Mouse (Mus musculus): ENCODE measurements around the gene Rpl10-ps3.

Rpl10-ps3 gene

DNA sequence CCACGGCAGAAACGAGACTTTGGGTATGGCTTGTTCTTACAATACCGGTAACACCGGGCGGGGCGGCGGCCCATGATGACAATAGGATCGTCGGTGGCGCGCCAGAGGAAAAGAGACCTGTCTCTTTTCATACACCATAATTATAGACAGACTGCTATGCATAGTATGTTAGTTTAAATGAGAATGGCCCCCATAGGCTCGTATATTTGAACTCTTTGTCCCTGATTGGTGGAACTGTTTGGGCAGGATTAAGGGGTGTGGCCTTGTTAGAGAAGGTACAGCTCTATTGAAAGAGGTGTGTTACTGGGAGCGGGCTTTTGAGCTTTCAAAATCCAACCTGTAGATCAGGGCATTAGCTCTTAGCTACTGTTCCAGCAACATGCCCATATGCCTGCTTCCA lies at the start of gene Rpl10-ps3:
Gene Rpl10-ps3 (minus strand): TSS at position 101 of the 400 bp plus-strand sequence.
- no peak for ATAC-seq (ENCODE audit: insufficient number of reproducible peaks, low FRiP score, low TSS enrichment)

DNA sequence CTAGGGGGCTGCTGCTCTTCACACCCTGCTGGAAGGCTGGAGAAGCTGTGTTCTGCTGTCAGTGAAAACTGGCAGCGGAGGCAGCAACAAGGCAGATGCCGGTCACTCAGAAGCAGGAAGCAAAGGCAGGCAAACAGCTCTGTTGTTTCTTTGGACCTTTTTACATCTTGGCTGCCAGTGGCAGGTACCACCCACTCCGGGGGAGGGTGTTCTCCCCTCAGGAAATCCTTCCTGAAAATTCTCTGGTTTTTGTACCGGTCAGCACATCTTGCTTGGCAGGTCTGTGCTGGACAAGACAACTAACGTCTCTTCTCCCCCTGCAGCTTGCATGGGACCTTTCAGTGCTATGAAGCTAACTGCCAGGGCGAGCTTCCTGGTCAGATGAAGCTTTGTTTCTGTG lies 30.8 kb upstream of the Rpl10-ps3 start:
- ATAC-seq (ENCODE audit: insufficient number of reproducible peaks, low FRiP score, low TSS enrichment): no peak

DNA sequence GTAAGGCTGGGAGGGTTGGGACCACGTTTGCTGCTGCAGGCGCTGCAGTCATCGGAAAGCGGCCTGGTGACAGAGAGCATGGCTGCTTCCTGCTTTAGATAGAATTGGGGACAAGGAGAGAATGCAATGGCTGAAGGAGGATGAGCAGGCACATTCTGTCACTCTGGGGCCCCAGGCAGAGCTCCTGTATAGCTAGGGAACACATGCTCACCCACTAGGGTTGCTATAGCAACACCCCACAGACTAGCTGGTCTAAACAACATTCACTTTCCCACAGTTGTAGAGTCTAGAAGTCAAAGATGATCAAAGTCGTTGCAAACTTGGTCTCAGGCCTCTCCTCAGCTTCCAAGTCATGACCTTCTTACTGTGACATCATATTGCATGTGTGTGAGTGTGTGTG lies 29.9 kb upstream of the Rpl10-ps3 start:
- no peak for ATAC-seq (ENCODE audit: insufficient number of reproducible peaks, low FRiP score, low TSS enrichment)

DNA sequence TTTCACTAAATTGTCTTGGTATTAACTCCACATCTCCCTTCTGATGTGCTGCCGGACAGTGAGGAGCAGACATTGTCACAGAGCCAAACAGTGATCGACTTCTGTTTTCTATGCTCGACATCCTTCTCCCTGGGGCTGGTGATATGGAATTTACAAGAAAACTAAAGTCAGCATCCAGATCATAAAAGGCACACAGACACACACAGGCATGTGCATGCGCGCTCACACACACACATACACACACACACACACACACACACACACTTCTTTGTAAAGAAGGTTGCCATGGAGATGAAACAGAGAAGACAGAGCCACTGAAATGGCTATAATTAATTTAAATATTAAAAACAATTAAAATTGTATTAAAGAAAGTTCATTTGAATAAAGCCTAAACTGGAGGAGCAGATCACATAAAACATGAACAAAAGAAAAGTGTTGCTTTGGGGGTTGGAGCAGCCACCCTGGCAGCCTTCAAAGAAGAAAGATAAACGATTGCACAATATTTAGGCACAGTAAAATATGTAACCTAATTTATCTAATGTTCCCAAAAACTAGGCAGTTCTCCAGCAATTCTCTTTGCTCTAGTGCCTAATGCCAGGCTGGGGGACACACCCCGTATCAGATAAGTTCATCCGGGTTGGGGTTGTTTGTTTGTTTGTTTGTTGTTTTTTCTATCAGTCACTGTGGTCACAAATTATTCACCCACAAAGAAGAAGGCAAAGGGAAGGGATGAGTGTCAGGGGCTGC lies 24.0 kb upstream of the Rpl10-ps3 start:
- ATAC-seq (ENCODE audit: insufficient number of reproducible peaks, low FRiP score, low TSS enrichment): no peak

DNA sequence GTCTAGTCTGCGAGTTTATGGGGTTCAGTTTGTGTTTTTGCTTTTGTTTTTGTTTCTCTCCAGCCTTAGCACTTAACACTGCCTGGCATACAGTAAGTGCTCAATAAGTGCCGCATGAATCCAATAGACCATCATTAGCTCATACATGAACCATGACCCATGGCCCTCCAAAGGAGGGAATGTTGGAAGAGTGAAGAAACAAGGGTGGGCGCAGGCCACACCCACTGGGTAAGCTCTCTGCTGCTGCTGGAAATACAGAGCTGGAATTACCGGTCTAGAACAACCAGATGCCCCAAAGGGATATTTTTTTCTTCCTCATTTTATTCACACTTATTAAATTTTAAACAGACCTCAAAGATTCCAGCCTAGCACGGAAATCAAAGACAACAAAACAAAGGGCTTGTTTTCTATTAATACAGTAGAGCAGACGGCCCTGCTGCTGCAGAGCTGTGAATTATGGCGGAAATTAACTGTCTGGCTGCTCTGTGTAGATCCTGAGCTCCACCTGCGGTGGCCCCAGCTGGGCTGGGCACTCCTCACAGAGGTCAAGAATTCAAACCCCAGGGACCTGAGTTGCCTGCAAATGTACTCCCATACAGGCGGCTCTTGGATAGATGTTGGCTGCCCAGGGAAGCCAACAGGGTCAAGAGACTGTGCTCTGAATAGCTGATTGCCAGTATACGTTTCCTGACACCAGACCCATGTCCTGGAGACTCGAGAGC lies 20.5 kb upstream of the Rpl10-ps3 start:
- ATAC-seq (ENCODE audit: insufficient number of reproducible peaks, low FRiP score, low TSS enrichment): no peak

DNA sequence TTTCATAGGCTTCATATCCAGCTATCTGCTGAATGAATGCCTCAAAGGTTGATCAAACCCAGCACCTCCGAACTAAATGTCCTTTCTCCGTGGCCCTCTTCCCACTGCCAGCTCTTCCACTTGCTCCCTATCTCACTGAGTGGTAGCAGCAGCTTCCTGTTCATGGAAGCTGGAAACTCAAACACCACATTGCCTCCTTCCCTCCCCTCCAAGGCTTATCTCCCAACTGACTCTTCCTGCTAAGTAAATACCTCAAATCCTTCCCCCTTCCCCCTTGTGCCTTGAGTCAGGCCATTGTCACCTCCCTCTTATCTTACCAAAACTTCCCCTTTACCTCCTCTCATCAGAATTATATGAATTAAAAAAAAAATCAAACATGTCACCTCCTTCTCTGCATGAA lies 19.2 kb upstream of the Rpl10-ps3 start:
- no peak for ATAC-seq (ENCODE audit: insufficient number of reproducible peaks, low FRiP score, low TSS enrichment)

DNA sequence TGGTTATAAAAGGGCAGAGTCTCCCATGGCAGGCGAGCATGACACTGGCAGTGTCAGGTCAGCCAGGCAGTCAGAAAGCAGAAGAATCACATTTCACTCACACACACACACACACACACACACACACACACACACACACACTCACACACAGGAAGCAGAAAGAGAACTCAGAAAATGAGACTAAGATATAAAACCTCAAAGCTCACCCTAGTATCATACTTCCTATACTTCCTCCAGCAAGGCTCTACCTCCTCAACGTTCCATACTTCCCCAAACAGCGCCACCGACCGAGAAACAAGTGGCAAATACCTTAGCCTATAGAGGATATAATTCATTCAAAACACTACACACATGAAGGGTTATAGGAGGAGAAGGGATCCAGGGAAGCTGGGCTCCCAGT lies 18.5 kb upstream of the Rpl10-ps3 start:
- no peak for ATAC-seq (ENCODE audit: insufficient number of reproducible peaks, low FRiP score, low TSS enrichment)

DNA sequence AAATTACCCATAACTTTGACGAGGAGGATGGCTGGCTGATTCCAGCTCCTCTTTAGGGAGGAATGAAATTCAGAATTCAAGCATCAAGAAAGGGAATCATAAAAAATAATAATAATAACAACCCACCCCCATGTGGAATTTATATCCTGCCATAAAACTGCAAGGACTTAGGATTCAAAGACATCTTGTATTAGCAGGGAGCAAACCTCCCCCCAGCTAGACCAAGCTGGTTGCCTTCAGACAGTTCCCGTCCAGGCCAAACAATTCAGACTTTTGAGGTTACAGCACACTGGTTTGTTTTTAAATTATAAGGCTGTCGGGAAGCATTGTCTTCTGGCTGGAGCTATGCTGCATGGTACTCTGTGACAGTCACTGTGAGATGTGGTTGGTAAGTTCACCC lies 17.8 kb upstream of the Rpl10-ps3 start:
- no peak for ATAC-seq (ENCODE audit: insufficient number of reproducible peaks, low FRiP score, low TSS enrichment)

DNA sequence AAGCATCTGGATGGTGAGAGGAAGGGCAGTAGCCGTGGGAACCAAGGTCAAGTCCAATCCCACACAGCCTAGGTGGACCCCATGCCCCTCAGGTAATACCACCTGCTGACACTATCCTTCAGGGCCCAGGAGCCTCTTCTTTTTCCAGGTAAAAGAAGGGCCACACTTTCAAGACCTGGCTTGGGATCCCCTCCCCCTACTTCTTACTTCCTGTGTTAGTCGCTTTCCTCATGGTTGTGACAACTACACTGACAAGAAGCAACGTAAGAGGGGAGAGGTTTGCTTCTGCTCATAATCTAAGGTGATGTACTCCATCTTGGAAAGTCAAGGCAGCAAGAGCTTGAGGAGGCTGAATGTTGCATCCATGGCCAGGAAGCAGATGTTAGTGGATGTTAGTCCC lies 15.6 kb upstream of the Rpl10-ps3 start:
- ATAC-seq (ENCODE audit: insufficient number of reproducible peaks, low FRiP score, low TSS enrichment): no peak

DNA sequence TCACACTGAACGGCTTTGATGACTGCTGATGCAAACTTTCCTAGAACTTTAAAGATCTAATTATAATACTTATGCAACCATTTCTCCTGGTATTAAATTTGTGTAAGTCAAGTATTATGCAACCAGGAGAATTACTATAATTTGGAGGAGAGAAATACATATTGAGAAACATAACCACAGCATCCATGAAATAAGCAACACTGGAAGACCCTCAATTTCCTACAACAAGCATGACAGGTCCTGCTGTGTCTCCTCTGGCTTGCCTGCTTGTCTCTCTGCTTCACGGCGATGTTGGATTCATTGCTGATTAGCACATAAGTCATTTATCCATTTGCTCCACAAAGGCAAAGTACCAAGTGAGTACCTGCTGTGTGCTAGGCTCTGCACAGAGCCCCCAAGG lies 12.6 kb upstream of the Rpl10-ps3 start:
- ATAC-seq (ENCODE audit: insufficient number of reproducible peaks, low FRiP score, low TSS enrichment): no peak

DNA sequence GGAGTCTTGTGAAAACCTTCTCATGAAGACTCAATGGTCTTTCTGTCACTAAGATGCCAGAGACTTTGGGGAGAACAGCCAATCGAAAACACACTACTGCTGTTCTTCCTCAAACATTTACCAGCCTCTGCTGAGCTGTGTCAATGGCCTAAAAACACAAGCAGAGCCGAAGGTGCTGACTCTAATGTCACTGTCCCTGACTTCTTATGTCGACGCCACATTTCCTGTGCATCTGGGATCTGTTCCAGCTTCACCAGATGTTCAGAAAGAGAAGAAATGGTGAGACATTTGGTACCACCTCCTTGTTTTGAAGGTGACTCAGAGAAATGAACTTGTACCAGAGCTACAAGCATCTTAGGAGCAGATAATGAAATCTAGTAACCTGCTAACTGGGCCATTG lies 7.0 kb upstream of the Rpl10-ps3 start:
- ATAC-seq (ENCODE audit: insufficient number of reproducible peaks, low FRiP score, low TSS enrichment): no peak

DNA sequence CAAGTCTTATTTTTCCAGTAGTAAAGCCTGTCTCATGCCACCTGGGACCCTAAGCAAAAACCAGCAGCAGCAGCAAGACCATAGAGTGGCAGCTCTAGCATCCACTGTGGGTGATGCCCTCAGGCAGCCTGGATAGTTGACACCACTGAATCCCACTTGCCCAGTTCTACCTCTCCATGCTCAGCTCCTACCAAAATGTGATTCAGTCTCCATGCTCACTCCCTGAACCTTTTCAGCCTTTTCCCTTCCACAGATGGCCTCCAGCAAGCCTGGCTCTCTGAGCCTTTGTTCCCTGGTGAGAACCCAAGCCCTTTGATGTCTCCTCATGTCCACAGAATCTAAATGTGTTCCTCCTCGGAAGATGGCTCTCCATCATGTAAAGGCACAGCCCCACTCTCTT lies 5.8 kb upstream of the Rpl10-ps3 start:
- ATAC-seq (ENCODE audit: insufficient number of reproducible peaks, low FRiP score, low TSS enrichment): no peak

DNA sequence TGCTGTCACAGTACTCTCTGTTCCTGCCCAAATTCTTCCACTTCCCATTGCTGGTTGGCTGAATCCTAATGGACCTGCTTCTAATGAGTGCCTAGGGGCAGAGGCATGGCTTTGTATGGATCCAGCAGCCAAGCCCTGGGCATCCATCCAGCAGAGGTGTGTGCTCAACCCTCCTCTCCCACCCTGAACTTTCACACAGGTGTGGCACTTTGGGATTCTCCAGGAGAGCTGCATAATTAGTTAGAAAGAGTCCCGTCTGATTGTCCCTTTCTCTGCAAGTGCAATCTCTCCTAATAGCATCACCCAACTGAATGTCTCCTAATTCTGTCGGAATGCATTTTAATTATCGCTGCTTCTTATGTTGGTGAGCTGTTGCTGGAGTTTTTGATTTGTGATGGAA lies 4.4 kb upstream of the Rpl10-ps3 start:
- no peak for ATAC-seq (ENCODE audit: insufficient number of reproducible peaks, low FRiP score, low TSS enrichment)

DNA sequence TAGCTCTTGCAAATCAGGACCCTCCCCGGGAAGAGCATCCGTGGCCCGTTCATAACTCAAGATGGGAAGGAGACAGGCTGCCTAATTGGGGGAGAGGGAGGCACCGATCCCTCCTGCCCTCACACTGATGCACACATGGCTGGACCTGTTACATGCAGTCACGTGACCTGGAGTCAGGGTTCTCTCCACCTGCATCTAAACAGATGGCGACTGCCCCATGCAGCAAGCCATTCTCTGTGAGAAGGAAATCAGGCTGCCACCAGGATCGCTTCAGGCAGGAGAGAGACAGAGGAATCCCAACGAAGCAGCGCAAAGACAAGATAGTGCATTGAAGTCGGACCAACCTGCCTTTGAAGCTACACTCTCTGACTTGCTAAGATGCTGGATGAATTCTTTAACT lies 3.5 kb upstream of the Rpl10-ps3 start:
- no peak; the same call in 1 of the 2 replicates for ATAC-seq (ENCODE audit: insufficient number of reproducible peaks, low FRiP score, low TSS enrichment)

DNA sequence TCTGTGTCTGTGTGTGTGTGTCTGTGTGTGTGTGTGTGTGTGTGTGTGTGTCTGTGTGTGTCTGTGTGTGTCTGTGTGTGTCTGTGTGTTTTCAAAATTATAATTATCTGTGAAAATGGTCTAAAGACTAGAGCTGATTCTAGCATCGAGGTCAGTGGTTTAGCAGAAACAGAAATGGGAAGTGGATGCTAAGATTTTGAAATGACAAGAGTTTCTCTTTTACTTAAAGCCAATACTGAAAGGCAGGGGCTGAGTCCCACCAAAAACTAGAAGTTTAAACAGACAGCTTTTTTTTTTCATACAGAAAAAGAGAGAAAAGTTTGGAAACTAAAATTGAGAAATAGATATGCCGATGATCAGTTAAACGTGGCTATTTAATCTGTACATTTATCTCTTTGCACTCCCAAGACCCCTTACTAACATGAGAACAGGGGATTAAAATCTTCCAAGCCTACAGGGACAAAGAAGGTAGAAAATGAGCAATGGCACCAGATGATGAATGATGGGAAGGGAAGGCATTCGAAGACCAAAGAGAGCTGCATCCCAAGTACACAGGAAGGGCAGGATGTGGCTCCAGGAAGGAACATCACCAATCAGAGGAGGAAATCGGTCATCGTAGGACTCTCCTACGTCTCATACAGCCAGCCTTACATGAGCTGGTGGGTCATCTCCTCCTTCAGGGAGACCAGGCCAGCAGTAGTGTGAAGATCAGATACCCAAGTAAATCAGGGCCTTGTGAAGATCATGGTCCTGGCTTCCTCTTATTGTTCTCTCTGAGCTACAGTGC lies 9.0 kb downstream of the Rpl10-ps3 start:
- ATAC-seq (ENCODE audit: insufficient number of reproducible peaks, low FRiP score, low TSS enrichment): no peak

DNA sequence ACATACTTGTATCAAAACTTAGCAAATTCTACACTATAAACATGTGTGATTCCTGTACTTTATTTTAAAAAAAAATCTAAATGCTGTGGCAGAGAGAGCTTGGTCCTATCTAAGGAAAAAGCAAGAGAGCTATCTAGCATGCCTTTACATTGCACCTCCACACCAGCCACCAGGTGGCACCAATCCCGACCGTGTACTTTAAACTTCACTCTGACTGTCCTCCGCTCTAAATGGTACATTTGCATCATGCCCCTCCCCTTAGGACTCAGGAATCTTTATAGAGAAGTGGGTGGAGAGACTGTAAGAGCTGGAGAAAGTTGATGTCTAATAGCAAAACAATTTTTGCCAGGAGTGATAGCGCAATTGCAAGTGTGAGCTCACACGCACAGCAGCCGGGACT lies 11.4 kb downstream of the Rpl10-ps3 start:
- no peak for ATAC-seq (ENCODE audit: insufficient number of reproducible peaks, low FRiP score, low TSS enrichment)

DNA sequence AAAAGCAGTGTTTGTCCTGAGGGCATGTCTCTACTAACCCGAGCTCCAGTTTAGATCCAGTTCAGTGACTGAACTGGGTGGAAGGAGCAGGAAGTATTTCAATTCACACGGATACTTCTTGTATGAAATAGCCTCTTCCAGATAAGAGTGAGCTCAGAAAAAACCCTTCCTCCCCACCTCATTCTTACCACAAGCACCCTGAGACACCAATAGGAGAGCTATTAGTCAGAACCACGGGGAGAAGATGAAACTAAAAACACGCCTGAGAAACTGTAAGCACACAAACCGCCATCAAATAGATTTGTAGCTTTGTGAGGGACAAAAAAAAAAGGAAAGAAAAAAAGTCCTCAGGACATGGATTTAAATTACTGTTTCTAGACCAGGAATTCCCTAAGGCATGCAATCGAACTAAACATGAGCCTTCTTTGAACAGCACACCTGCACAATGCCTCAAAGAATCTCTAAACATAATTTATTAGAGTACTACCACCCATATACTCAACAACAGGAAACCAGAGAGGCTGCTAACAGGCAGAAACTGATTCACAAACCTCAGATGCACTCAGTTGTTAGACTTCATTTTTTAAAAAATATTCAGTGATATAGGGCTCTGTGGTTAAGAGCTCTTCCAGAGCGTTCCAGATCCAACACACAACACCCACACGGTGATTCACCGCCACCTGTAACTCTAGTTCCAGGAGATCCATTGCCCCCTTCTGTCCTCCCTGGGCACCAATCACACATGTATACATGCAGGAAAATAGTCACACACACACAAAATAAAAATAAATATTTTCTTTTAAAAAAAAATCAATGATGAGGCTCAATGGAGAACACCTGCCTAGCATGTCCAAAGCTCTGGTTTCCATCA lies 20.2 kb downstream of the Rpl10-ps3 start:
- ATAC-seq (ENCODE audit: insufficient number of reproducible peaks, low FRiP score, low TSS enrichment): no peak

DNA sequence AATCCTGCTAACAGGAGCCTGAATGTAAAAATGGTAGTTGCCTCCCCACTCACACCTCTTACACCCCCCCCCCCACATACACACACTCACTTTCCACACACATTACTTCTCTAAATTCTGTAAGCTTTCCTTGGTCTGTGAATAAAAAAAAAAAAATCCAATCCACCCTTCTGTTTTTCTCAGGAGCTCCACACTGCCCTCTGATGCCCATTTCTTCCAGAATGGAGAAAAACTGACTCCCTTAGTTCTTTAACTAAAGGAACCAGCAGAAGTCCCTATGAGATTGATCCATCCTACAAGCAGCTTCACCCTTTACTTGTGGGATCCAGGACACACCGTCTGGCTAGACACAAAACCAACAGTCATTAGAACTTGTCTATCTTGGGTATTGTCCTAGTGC lies 24.0 kb downstream of the Rpl10-ps3 start:
- ATAC-seq (ENCODE audit: insufficient number of reproducible peaks, low FRiP score, low TSS enrichment): no peak

DNA sequence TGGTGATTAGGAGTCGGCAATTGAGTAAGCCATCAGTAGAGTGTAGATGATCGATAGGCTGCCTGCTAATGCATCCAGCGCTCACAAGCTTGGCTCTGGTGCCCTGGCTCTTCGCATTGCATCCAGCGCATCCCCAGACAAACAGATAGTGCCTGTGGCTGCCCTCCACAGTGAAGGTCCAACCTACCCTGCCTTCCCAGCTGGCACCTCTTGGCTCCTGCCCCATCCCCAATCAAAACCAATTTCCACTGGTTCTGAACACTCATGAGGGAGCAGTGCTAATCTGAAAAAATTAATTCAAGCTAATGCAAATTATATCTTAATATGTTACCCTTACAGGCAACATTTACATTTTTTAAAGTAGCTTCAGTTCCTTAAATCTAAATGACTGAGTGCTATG lies 25.3 kb downstream of the Rpl10-ps3 start:
- no peak for ATAC-seq (ENCODE audit: insufficient number of reproducible peaks, low FRiP score, low TSS enrichment)

DNA sequence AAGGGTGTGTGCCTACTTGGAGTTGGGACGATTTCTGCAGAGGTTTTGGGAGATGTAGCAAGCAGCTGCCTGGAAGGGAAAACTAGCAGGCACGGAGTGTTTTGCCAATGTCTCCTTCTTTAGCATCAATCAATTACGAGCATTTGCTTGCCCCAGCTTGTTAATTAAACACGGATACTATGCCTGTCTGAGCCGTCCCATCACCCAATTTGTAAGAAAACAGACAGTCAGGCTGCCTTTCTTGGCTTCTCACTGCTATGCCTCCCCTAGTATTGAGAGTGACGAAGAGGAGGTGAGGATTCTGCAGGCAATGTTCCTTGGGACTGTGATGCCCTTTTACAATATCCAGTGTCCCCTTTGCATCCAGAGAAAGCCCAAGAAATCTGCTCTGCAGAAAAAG lies 27.5 kb downstream of the Rpl10-ps3 start:
- ATAC-seq (ENCODE audit: insufficient number of reproducible peaks, low FRiP score, low TSS enrichment): no peak

All from cerebellum, adult (tissue).